Mouse (Mus musculus) bone marrow, adult 2 months (tissue): ENCODE measurements at regions not wholly inside any gene's neighbourhood (a gene's known extent, or its start where the extent isn't known, plus 50 kb on each side); places are given as distances from the start of the nearest gene placed in this dataset.

Experiments used
- CTCF ChIP-seq: fragments of 200-500 bp; IDR thresholded peaks from 2 replicates; pipeline ENCODE4 v1.5.1; 2011; ENCODE audit warnings: low read length, control low read depth; ENCODE audit not compliant: control insufficient read depth, insufficient read depth
- POLR2A ChIP-seq: fragments of 200-500 bp; IDR thresholded peaks from 2 replicates; pipeline ENCODE4 v1.6.1; 2011; ENCODE audit warnings: low read depth, mild to moderate bottlenecking, control low read depth, low read length, borderline replicate concordance; ENCODE audit not compliant: control insufficient read depth

DNA sequence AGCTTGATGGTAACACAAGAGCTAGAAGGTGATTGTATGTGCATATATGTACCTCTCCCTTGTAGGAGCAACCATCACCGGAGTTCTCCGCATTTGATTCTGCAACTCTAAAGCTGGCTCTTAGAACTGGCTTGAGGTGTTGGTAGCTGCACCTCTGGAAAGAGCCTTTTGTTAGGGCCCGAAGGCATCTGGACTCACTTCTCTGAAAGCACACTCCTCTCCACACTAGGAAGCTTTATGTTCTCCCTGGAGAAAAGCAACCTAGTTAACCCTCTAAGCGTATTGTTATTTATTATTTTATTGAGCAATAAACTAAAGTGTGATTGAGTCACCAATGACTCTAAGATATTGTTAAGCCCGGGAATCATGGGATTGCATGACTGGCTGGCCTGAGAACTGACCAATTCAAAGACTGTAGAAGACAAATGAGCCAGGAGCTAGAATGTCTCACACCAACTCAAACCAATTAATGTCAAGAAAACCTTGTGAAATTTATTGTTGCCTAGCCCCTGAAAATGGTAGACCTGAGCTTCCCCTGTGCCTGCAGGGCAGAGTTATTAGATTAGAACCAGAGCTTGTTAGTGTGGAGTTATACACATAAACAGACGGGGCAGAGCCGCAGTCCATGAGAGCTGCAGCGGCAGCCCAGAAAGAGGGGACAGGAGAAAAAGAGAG is 340.6 kb downstream of the Setd4 start:
- TF ChIP-seq POLR2A (no peak), CTCF (no peak)
